Mouse (Mus musculus) G1E (cell line): ENCODE measurements around the gene Ankdd1b.

Experiments
- CTCF ChIP-seq: IDR thresholded peaks from 2 replicates; pipeline ENCODE4 v1.5.1; 2012; ENCODE audit warnings: low read depth, low read length, inconsistent platforms, mixed read lengths
- GATA1 ChIP-seq: IDR thresholded peaks from 2 replicates; pipeline ENCODE4 v1.6.1; 2012; ENCODE audit warnings: borderline replicate concordance, low read length, inconsistent platforms, mixed read lengths

- TF ChIP-seq CTCF (no peak), GATA1 (no peak)
These were observed 46.3 kb upstream of the Ankdd1b start for GRCm38 (mm10) chr13:96517335-96517734.
